Mouse (Mus musculus): ENCODE data around the gene Dennd4a. TPM values are rescaled to one million over a fixed set of nuclear protein-coding genes. Genes with fewer than 3 reads are reported as not detected.

Dennd4a gene
- polyA plus RNA-seq, 1 experiment from 2014 or later: 8.5 TPM

- Histone ChIP-seq H3K4me3 (replicated peaks) (no peak overlapping the region), H3K4me2 (replicated peaks) (no peak overlapping the region), H3K27ac (replicated peaks) (no peak overlapping the region), H3K9ac (no peak overlapping the region), H3K9me3 (replicated peaks) (no peaks in the 10 kb centered on the region), H3K4me1 (no peaks in the 10 kb centered on the region), H3K27me3 (no peaks in the 10 kb centered on the region; the same call in none of the 2 replicates), H3K36me3 (no peaks in the 10 kb centered on the region)
- no peak for ATAC-seq (ENCODE audit: insufficient number of reproducible peaks, low FRiP score, low TSS enrichment, low read depth)
- 71% methylated on average over 4 of the region's 4 CpGs for WGBS
Measured at GRCm38 (mm10) chr9:64941650-64942049, 130.5 kb downstream of the Dennd4a start.

GRCm38 (mm10) chr9:64943997-64944396 is 132.9 kb downstream of the Dennd4a start:
- H3K9ac ChIP-seq: no peak overlapping the region
- no peaks in the 10 kb centered on the region; the same call in none of the 2 replicates for H3K27me3 ChIP-seq
- H3K4me1 ChIP-seq: no peaks in the 10 kb centered on the region
- no peak overlapping the region for H3K4me2 ChIP-seq (replicated peaks)
- no peaks in the 10 kb centered on the region for H3K9me3 ChIP-seq (replicated peaks)
- WGBS: 26% methylated on average over 11 of the region's 11 CpGs
- H3K36me3 ChIP-seq: no peaks in the 10 kb centered on the region
- ATAC-seq (ENCODE audit: insufficient number of reproducible peaks, low FRiP score, low TSS enrichment, low read depth): no peak
- H3K4me3 ChIP-seq (replicated peaks): no peak overlapping the region
- H3K27ac ChIP-seq (replicated peaks): no peak overlapping the region

GRCm38 (mm10) chr9:64947483-64948095 is 136.4 kb downstream of the Dennd4a start:
- H3K4me1 ChIP-seq: no peaks in the 10 kb centered on the region
- no peak for ATAC-seq (ENCODE audit: insufficient number of reproducible peaks, low FRiP score, low TSS enrichment, low read depth)
- no peaks in the 10 kb centered on the region; the same call in none of the 2 replicates for H3K27me3 ChIP-seq

GRCm38 (mm10) chr9:64951161-64951657 is 140.1 kb downstream of the Dennd4a start, which contains the start of gene Slc24a1:
Gene Slc24a1 (minus strand): TSS chr9:64951607.
- no peak within 1 kb of the TSS for H3K4me3 ChIP-seq (replicated peaks)
- no peaks in the 10 kb centered on the region for H3K4me1 ChIP-seq
- ATAC-seq (ENCODE audit: insufficient number of reproducible peaks, low FRiP score, low TSS enrichment, low read depth): no peak
- H3K27ac ChIP-seq (replicated peaks): no peak within 1 kb of the TSS
- H3K4me2 ChIP-seq (replicated peaks): no peak within 1 kb of the TSS
- 31% methylated on average over 11 of the region's 11 CpGs for WGBS
- H3K36me3 ChIP-seq: no peaks in the 10 kb centered on the region
- H3K9me3 ChIP-seq (replicated peaks): no peaks in the 10 kb centered on the region
- H3K9ac ChIP-seq: no peak within 1 kb of the TSS
- H3K27me3 ChIP-seq: peaks cover 5% of the 10 kb centered on the region; the same call in 1 of the 2 replicates

More at GRCm38 (mm10) chr9:64947483-64948095, 136.4 kb downstream of the Dennd4a start:
- Histone ChIP-seq H3K9me3 (replicated peaks) (no peaks in the 10 kb centered on the region), H3K36me3 (no peaks in the 10 kb centered on the region), H3K27ac (replicated peaks) (no peak overlapping the region), H3K9ac (no peak overlapping the region), H3K4me2 (replicated peaks) (no peak overlapping the region), H3K4me3 (replicated peaks) (no peak overlapping the region)
- WGBS: 82% methylated on average over 9 of the region's 9 CpGs

DNA sequence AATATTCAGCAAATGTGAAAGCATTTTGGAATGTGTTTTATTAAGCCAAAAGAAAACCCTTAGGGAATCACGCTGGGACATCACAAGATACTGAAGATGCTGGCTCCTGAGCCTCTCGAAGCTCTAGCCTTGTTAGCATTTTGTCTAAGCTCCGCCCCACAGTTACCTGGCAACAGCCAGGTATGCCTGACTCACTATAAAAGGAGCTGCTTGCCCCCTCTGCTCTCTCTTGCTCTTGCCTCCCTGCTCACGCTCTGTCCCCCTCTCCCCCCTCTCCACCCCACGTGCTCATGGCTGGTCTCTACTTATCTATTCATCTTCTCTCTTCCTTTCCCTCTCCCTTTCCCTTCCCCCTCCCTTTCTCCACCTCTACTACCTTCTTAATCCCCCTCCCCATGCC is 140.9 kb downstream of the Dennd4a start:
- no peak overlapping the region for H3K4me2 ChIP-seq (replicated peaks)

GRCm38 (mm10) chr9:64953190-64953589 is 142.1 kb downstream of the Dennd4a start:
- H3K4me2 ChIP-seq (replicated peaks): no peak overlapping the region
- H3K27ac ChIP-seq (replicated peaks): no peak overlapping the region
- ATAC-seq (ENCODE audit: insufficient number of reproducible peaks, low FRiP score, low TSS enrichment, low read depth): no peak
- H3K9me3 ChIP-seq (replicated peaks): no peaks in the 10 kb centered on the region
- H3K36me3 ChIP-seq: no peaks in the 10 kb centered on the region
- H3K9ac ChIP-seq: no peak overlapping the region
- peaks cover 5% of the 10 kb centered on the region; the same call in 1 of the 2 replicates for H3K27me3 ChIP-seq
- WGBS: 61% methylated on average over 7 of the region's 7 CpGs
- H3K4me1 ChIP-seq: no peaks in the 10 kb centered on the region
- no peak overlapping the region for H3K4me3 ChIP-seq (replicated peaks)

More for the DNA sequence above, 140.9 kb downstream of the Dennd4a start:
- no peak overlapping the region for H3K27ac ChIP-seq (replicated peaks)
- H3K4me1 ChIP-seq: no peaks in the 10 kb centered on the region
- peaks cover 5% of the 10 kb centered on the region; the same call in 1 of the 2 replicates for H3K27me3 ChIP-seq
- no peak overlapping the region for H3K9ac ChIP-seq
- no peaks in the 10 kb centered on the region for H3K9me3 ChIP-seq (replicated peaks)
- H3K4me3 ChIP-seq (replicated peaks): no peak overlapping the region
- no peak for ATAC-seq (ENCODE audit: insufficient number of reproducible peaks, low FRiP score, low TSS enrichment, low read depth)
- H3K36me3 ChIP-seq: no peaks in the 10 kb centered on the region
- WGBS: 16% methylated on average over 5 of the region's 5 CpGs

DNA sequence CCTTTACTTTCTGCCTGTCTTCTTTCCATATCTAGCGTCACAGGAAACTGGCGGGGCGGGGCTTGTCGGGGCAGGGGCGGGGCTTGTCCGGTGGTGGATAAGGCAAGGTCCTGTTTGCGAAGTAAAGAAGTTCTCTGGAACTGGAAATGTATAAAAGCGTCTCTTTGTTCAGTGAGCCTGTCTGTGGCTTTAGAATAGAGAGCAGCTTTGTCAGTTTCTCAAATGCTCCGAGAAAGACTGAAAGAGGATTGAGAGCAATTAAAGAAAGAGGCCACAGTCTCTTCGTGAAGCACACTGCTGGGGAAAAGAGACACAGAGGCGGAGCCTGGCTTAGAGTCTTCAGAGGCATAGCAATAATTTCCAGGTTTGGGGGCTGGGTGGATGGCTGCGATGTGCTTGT is 145.2 kb downstream of the Dennd4a start:
- WGBS: 16% methylated on average over 12 of the region's 12 CpGs
- no peak overlapping the region for H3K9ac ChIP-seq
- ATAC-seq (ENCODE audit: insufficient number of reproducible peaks, low FRiP score, low TSS enrichment, low read depth): no peak
- H3K36me3 ChIP-seq: no peaks in the 10 kb centered on the region
- H3K4me3 ChIP-seq (replicated peaks): no peak overlapping the region
- peaks cover 6% of the 10 kb centered on the region; the same call in 1 of the 2 replicates for H3K4me1 ChIP-seq
- H3K27me3 ChIP-seq: 0 out of 2 replicates have a peak, but pooled peaks cover 5% of the 10 kb centered on the region
- no peaks in the 10 kb centered on the region for H3K9me3 ChIP-seq (replicated peaks)
- H3K27ac ChIP-seq (replicated peaks): no peak overlapping the region
- peak overlapping the region; percentile 3; the same call in 1 of the 2 replicates for H3K4me2 ChIP-seq (replicated peaks)

- peaks cover 13% of the 10 kb centered on the region for H3K4me1 ChIP-seq
- H3K9ac ChIP-seq: no peak overlapping the region
- no peak for ATAC-seq (ENCODE audit: insufficient number of reproducible peaks, low FRiP score, low TSS enrichment, low read depth)
- no peak overlapping the region for H3K4me3 ChIP-seq (replicated peaks)
- WGBS: 85% methylated on average over 3 of the region's 3 CpGs
- 0 out of 2 replicates have a peak, but pooled peaks cover 5% of the 10 kb centered on the region for H3K27me3 ChIP-seq
- H3K9me3 ChIP-seq (replicated peaks): no peaks in the 10 kb centered on the region
- no peaks in the 10 kb centered on the region for H3K36me3 ChIP-seq
- H3K4me2 ChIP-seq (replicated peaks): no peak overlapping the region
- no peak overlapping the region for H3K27ac ChIP-seq (replicated peaks)
Measured at GRCm38 (mm10) chr9:64957276-64957675, 146.1 kb downstream of the Dennd4a start.

GRCm38 (mm10) chr9:64960117-64960977 is 149.2 kb downstream of the Dennd4a start, which contains the start of gene Ints14:
Gene Ints14 (plus strand): TSS chr9:64960905.
- peak; percentile 97 for ATAC-seq (ENCODE audit: insufficient number of reproducible peaks, low FRiP score, low TSS enrichment, low read depth)
- WGBS: 4% methylated on average over 29 of the region's 29 CpGs
- peaks cover 17% of the 10 kb centered on the region for H3K4me1 ChIP-seq
- peak within 1 kb of the TSS; percentile 94 for H3K9ac ChIP-seq
- peaks cover 13% of the 10 kb centered on the region for H3K36me3 ChIP-seq
- H3K27ac ChIP-seq (replicated peaks): peak within 1 kb of the TSS; percentile 90
- H3K9me3 ChIP-seq (replicated peaks): no peaks in the 10 kb centered on the region
- H3K4me2 ChIP-seq (replicated peaks): peak within 1 kb of the TSS; percentile 57
- H3K4me3 ChIP-seq (replicated peaks): peak within 1 kb of the TSS; percentile 78
- H3K27me3 ChIP-seq: no peaks in the 10 kb centered on the region

- ATAC-seq (ENCODE audit: insufficient number of reproducible peaks, low FRiP score, low TSS enrichment, low read depth): peak; percentile 72
- H3K27ac ChIP-seq (replicated peaks): peak overlapping the region; percentile 90
- H3K4me3 ChIP-seq (replicated peaks): peak overlapping the region; percentile 78
- H3K9ac ChIP-seq: peak overlapping the region; percentile 94
- under 1% methylated on average over 17 of the region's 17 CpGs for whole genome bisulfite sequencing
- H3K27me3 ChIP-seq: no peaks in the 10 kb centered on the region
- H3K9me3 ChIP-seq (replicated peaks): no peaks in the 10 kb centered on the region
- H3K4me1 ChIP-seq: peaks cover 17% of the 10 kb centered on the region
- peaks cover 19% of the 10 kb centered on the region for H3K36me3 ChIP-seq
- peak overlapping the region; percentile 57 for H3K4me2 ChIP-seq (replicated peaks)
Measured at GRCm38 (mm10) chr9:64960978-64961320, 149.8 kb downstream of the Dennd4a start.
